Mouse (Mus musculus): ENCODE data around the gene Igsf9b.
A peak's percentile ranks its signal among the peaks of the same experiment; 100 is the strongest.

Igsf9b gene

GRCm38 (mm10) chr9:27298411-27299285 lies at the start of gene Igsf9b:
Gene Igsf9b (plus strand): TSS chr9:27299204.
- DNase-seq (ENCODE audit: low spot score) = peak; percentile 94

- no peak for DNase-seq (ENCODE audit: low spot score)
Observed at GRCm38 (mm10) chr9:27252034-27252714, 46.8 kb upstream of the Igsf9b start.

GRCm38 (mm10) chr9:27256454-27256853 lies 42.5 kb upstream of the Igsf9b start:
- no peak for DNase-seq (ENCODE audit: low spot score)

DNA sequence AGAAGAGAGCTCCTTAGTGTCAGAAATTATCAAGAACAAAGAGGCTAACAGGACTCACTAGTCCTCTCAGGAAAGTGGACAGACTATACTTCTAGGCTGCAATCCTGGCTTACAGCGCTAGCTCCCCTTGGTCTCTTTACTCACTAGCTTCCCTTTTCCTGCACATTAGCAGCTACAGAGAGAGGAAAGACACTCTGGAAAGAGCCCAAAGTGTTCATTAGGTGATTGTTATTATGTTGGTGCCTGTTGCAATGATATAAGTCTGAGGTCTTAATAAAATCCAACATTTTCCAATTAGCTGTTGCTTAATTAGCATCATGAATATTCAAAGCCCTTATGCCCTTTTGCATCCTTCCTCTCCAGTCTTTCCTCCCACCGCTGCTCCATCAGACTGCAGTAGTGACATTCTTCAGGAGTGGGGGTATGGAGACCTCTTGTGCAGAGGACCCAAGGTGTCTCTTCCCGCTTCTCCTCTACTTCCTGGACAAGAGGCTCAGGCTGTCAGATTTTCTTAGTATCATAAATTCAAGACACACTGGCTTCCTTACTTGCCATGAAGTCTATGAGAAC lies 38.5 kb upstream of the Igsf9b start:
- DNase-seq (ENCODE audit: low spot score) = no peak

GRCm38 (mm10) chr9:27261905-27262304 lies 37.1 kb upstream of the Igsf9b start:
- DNase-seq (ENCODE audit: low spot score) = no peak

- no peak for DNase-seq (ENCODE audit: low spot score)
Observed at GRCm38 (mm10) chr9:27265009-27265408, 34.0 kb upstream of the Igsf9b start.

GRCm38 (mm10) chr9:27267878-27268277 lies 31.1 kb upstream of the Igsf9b start:
- no peak for DNase-seq (ENCODE audit: low spot score)

GRCm38 (mm10) chr9:27268493-27268892 lies 30.5 kb upstream of the Igsf9b start:
- no peak for DNase-seq (ENCODE audit: low spot score)

DNA sequence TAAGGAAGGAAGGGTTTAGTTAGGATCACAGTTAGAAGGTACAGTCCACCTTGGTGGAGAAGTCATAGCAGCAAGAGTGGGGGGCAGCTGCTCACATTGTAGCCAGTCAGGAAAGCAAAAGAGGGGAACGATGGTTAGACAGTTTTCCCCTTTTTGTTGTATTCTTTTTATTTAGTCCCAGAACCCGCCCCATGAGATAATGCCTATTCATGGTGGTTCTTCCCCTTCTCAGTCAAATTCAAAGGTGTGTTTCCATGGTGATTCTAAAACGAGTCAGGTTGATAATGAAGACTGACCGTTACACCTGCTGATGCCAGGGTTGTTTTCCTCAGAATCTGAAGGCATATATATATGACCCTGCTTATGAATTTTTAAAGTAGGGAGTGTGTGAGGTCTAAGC lies 29.7 kb upstream of the Igsf9b start:
- no peak for DNase-seq (ENCODE audit: low spot score)

GRCm38 (mm10) chr9:27269904-27270303 lies 29.1 kb upstream of the Igsf9b start:
- no peak for DNase-seq (ENCODE audit: low spot score)

GRCm38 (mm10) chr9:27271899-27272298 lies 27.1 kb upstream of the Igsf9b start:
- no peak for DNase-seq (ENCODE audit: low spot score)

DNA sequence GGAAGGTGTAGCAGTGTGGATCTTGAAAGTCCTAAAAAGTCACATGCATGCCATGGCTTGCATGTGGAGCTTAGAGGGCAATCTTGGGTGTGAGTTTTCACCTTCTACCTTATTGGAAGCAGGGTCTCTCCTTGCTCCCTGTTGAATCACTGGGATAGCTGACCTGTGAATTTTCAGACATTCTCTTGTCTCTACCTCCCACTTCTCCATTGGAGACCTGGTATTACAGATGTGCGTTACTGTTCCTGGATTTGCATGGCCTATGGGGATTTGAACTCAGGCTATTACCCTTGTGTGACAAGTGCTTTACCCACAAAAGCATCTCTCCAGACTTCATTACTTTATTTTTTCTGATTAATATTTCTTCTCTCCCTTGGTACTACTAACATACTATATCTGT lies 26.1 kb upstream of the Igsf9b start:
- DNase-seq (ENCODE audit: low spot score) = no peak

- no peak for DNase-seq (ENCODE audit: low spot score)
Observed at GRCm38 (mm10) chr9:27276282-27276839, 22.6 kb upstream of the Igsf9b start.

- no peak for DNase-seq (ENCODE audit: low spot score)
Observed at GRCm38 (mm10) chr9:27277401-27278087, 21.5 kb upstream of the Igsf9b start.

DNA sequence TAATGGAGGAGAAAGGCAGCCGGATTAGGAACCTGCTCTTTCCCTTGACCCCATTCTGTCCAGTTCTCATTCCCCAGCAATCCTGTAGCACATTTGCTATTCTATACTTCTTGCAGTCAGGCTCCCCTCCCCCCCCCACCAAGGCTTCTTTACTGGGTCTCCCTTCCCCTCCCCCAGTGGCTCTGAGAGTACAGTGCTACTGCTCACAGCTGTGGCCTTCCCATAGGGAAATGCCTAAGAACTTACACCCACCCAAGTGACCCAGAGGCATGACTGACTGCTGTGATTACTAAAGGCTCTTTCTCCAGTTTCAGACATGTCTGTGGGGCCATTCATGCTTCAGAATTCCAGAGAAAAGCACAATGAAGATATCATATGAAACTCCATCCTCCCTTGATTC lies 20.0 kb upstream of the Igsf9b start:
- DNase-seq (ENCODE audit: low spot score) = no peak

DNA sequence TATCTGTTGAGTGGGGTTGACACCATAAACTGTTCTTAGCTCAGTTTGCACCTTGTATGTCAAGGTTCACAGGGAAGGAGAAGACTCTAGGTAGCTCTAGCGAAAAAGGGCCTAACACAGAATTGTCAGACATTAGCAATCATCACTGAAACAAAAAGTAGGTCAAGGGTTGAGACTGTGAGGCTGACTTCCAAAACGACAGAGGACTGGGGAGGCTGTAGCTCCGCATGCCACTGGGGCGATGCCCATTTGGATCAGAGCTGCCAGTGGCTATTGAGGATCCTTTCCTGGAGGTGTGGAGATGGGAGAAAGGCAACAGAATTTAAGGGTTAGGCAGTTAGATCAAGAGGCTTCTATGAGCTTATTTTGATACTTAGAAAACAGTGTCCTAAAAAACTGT lies 18.0 kb upstream of the Igsf9b start:
- DNase-seq (ENCODE audit: low spot score) = no peak

DNA sequence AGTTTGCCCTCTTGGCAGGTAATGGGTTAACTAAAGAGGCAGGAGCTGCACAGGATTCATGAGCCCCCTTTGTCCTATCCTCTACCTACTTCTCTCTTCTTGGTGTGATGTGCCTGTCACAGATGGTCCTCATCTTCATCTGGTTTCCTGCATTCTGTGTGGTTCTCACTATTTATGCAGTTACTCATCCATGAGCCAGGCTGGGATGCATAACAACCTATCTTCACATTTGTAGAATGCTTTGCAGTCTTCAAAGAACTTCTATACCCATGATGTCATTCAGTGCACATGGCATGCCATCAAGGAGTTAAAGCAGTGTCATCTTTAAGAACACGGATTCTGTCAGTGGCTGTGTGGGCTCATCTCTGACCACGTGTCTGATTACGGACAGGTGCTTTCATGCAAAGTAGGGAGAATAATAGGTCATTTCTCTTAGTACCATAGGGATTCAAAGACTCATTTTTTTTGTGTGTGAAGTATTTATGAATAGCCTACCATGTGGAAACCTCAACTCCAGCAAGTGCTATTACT lies 13.2 kb upstream of the Igsf9b start:
- DNase-seq (ENCODE audit: low spot score) = no peak

GRCm38 (mm10) chr9:27286296-27286695 lies 12.7 kb upstream of the Igsf9b start:
- DNase-seq (ENCODE audit: low spot score) = no peak

GRCm38 (mm10) chr9:27286859-27287258 lies 12.1 kb upstream of the Igsf9b start:
- no peak for DNase-seq (ENCODE audit: low spot score)

DNA sequence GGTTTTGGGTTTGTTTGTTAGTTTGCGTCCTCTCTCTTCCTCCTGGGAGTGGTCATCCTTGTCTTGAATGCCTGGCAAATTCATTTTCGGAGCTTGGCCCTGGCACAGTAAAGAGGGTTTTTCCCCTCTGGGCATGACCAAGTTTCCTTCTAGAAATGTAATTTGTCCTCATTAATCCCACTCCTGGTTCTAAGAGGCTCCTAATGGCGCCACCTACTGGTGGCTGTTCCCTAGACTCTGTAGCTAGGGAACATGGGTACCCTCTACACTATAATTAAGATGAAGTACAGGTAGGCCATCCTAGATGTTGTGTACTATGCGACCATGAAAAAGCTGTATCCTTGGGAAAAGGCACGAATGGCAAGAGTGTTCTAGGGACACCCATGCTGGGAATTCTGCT lies 11.6 kb upstream of the Igsf9b start:
- peak; percentile 37 for DNase-seq (ENCODE audit: low spot score)

GRCm38 (mm10) chr9:27288442-27288841 lies 10.6 kb upstream of the Igsf9b start:
- no peak for DNase-seq (ENCODE audit: low spot score)

All from MN1 (cell line).